Comparison of ENCODE assay signal across 14 mouse cellular contexts in the genomic region with DNA sequence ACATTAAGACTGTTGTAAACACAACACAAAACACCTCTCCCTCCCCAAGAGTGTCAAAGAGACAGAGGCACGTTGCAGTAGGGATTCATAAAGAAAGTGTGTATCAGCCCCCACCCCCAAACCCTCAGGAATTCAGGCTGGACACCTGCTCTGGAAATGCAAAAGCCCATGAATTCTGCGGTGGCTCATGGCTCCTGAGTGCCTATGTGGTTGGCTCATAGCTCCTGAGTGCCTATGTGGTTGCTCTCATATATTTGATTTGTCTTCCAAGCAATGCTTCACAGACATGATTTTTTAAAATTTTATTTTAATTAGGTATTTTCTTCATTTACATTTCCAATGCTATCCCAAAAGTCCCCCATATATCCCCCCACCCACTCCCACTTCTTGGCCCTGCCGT. TPM values are rescaled to one million over a fixed set of nuclear protein-coding genes. Genes with fewer than 3 reads are reported as not detected.
DNase-seq lines count a peak whose midpoint lies in the region; ATAC-seq and TF ChIP-seq lines count a peak whose summit lies in the region.
"Had no signal": no experiment of that assay in that cellular context is flagged by ENCODE, and none has a peak within 500 bp of the region (broad histone marks: within the 10 kb centered on the region; RNA-seq: fewer than 3 reads in every experiment).

No protein-coding gene starts in this region.

- peak overlapping the region; percentile 95 for H3K27ac ChIP-seq in gastrocnemius, adult 2 months
- H3K27ac ChIP-seq in lung, embryonic 15.5 days = peak overlapping the region; percentile 62
- H3K27ac ChIP-seq in stomach, postnatal 0 days (replicated peaks) = no peak overlapping the region
- H3K27ac ChIP-seq: embryonic facial prominence, embryonic 12.5 days; forebrain, embryonic 15.5 days; hindbrain, embryonic 14.5 days had no signal

- TF ChIP-seq CTCF in gastrocnemius, adult 2 months (IDR thresholded peaks at IDR 0.05) = no peak
- TF ChIP-seq CTCF in stomach, postnatal 0 days (IDR thresholded peaks at IDR 0.05; ENCODE audit: low read depth) = no peak

- H3K4me1 ChIP-seq in lung, embryonic 15.5 days = no peaks in the 10 kb centered on the region; the same call in 1 of the 2 replicates
- no peaks in the 10 kb centered on the region for H3K4me1 ChIP-seq in stomach, postnatal 0 days (replicated peaks; ENCODE audit: control insufficient read depth, insufficient read depth)
- H3K4me1 ChIP-seq: embryonic facial prominence, embryonic 12.5 days had no signal

- no peaks in the 10 kb centered on the region for H3K9me3 ChIP-seq in lung, embryonic 15.5 days
- no peaks in the 10 kb centered on the region for H3K9me3 ChIP-seq in stomach, postnatal 0 days (ENCODE audit: control insufficient read depth, low read length)
- H3K9me3 ChIP-seq: embryonic facial prominence, embryonic 12.5 days; forebrain, embryonic 15.5 days had no signal

- no peak overlapping the region for H3K9ac ChIP-seq in lung, embryonic 15.5 days
- no peak overlapping the region for H3K9ac ChIP-seq in stomach, postnatal 0 days (ENCODE audit: low read length)
- H3K9ac ChIP-seq: forebrain, embryonic 15.5 days; hindbrain, embryonic 14.5 days had no signal

- H3K4me3 ChIP-seq in gastrocnemius, adult 2 months = no peak overlapping the region; the same call in 1 of the 2 replicates
- H3K4me3 ChIP-seq in lung, embryonic 15.5 days = no peak overlapping the region
- H3K4me3 ChIP-seq in myocyte = peak overlapping the region; percentile 56
- H3K4me3 ChIP-seq in stomach, postnatal 0 days (ENCODE audit: low read depth, low read length) = no peak overlapping the region

- H3K79me2 ChIP-seq in myocyte (ENCODE audit: control insufficient read depth, insufficient read depth) = no peaks in the 10 kb centered on the region

- H3K4me2 ChIP-seq in lung, embryonic 15.5 days = 0 out of 2 replicates have a peak overlapping the region, but pooled peaks have one; percentile 89
- H3K4me2 ChIP-seq in myocyte (ENCODE audit: low read depth) = peak overlapping the region; percentile 61
- H3K4me2 ChIP-seq in stomach, postnatal 0 days (replicated peaks; ENCODE audit: low read depth) = no peak overlapping the region

- no peak for DNase-seq in gastrocnemius, adult 2 months
- DNase-seq in gastrocnemius, postnatal 25 days = no peak
- DNase-seq in lung, postnatal 4 days = no peak
- DNase-seq in left cerebral cortex, postnatal 14 days (ENCODE audit: low spot score in 2 of 2) = no peak
- no peak for DNase-seq in stomach, postnatal 0 days (ENCODE audit: low spot score)
- DNase-seq: cerebellum, adult 11 months; cerebellum, adult 8-10 months; cerebellum, postnatal 14 days had no signal

- no peak for TF ChIP-seq EP300 in stomach, postnatal 0 days (optimal IDR thresholded peaks at IDR 0.05)

- H3K27me3 ChIP-seq in lung, embryonic 15.5 days = no peaks in the 10 kb centered on the region
- H3K27me3 ChIP-seq in myocyte (ENCODE audit: control insufficient read depth, insufficient read depth, insufficient read length) = no peaks in the 10 kb centered on the region
- no peaks in the 10 kb centered on the region for H3K27me3 ChIP-seq in stomach, postnatal 0 days (ENCODE audit: control insufficient read depth, insufficient read depth, low read length)
- H3K27me3 ChIP-seq: CH12.LX; embryonic facial prominence, embryonic 12.5 days; forebrain, embryonic 15.5 days had no signal

- TF ChIP-seq POLR2A in myocyte (IDR thresholded peaks at IDR 0.05; ENCODE audit: insufficient read length, low read depth) = no peak

- 55% methylated on average over 3 of the region's 3 CpGs for WGBS in lung, embryonic 15.5 days
- 75% methylated on average over 3 of the region's 3 CpGs for WGBS in stomach, postnatal 0 days

- ATAC-seq in lung, embryonic 15.5 days (ENCODE audit: borderline replicate concordance, extremely low read depth, low FRiP score, low TSS enrichment) = peak; percentile 1; the same call in 1 of the 2 replicates
- ATAC-seq in stomach, postnatal 0 days (ENCODE audit: low FRiP score, low TSS enrichment) = no peak

- intact Hi-C loops in gastrocnemius, adult 2 months (cut with DNase I) = no loop called here
- intact Hi-C loops in left cerebral cortex, postnatal 14 days (cut with DNase I) = no loop called here

- no peak overlapping the region for H3ac ChIP-seq in myocyte (ENCODE audit: control insufficient read depth, insufficient read length)

- H3K36me3 ChIP-seq in lung, embryonic 15.5 days = no peaks in the 10 kb centered on the region
- no peaks in the 10 kb centered on the region for H3K36me3 ChIP-seq in myocyte (ENCODE audit: control insufficient read depth, insufficient read depth)
- H3K36me3 ChIP-seq in stomach, postnatal 0 days (ENCODE audit: control insufficient read depth, insufficient read depth, low read length) = no peaks in the 10 kb centered on the region
- H3K36me3 ChIP-seq: embryonic facial prominence, embryonic 12.5 days; forebrain, embryonic 15.5 days had no signal

TF ChIP-seq in myocyte, 11 proteins besides CTCF, POLR2A, EP300 and RAD21:
- TF ChIP-seq MAX (IDR thresholded peaks at IDR 0.05; ENCODE audit: low read depth) (no peak), POLR2AphosphoS2 (IDR thresholded peaks at IDR 0.05; ENCODE audit: insufficient read length, low read depth) (no peak), TCF12 (IDR thresholded peaks at IDR 0.05; ENCODE audit: insufficient read depth, poor library complexity, severe bottlenecking) (no peak), MYOD1 (IDR thresholded peaks at IDR 0.05; ENCODE audit: control insufficient read depth in 1 of 3, insufficient read length in 2 of 3, low read depth in 2 of 3) (no peak), REST (IDR thresholded peaks at IDR 0.05; ENCODE audit: insufficient read depth, insufficient read length) (no peak), SRF (IDR thresholded peaks at IDR 0.05; ENCODE audit: control insufficient read depth, insufficient read length, low read depth) (no peak), E2F4 (IDR thresholded peaks at IDR 0.05; ENCODE audit: insufficient read depth) (no peak), CEBPB (IDR thresholded peaks at IDR 0.05; ENCODE audit: insufficient read depth, poor library complexity, severe bottlenecking) (no peak), MYOG (IDR thresholded peaks at IDR 0.05; ENCODE audit: control insufficient read depth in 1 of 3, insufficient read depth in 1 of 3, insufficient read length in 2 of 3, low read depth in 2 of 3) (no peak), TCF3 (IDR thresholded peaks at IDR 0.05; ENCODE audit: insufficient read length, low read depth) (no peak), USF1 (IDR thresholded peaks at IDR 0.05; ENCODE audit: low read depth) (no peak)

RNA-seq across cellular contexts. Expression of a gene that starts 0.6 kb away (rescaled TPM):
- 1 to 10 TPM; 2.7 to 3.3 TPM for total RNA-seq in gastrocnemius, adult 2 months (2021)
- total RNA-seq in gastrocnemius, postnatal 25 days (2021) = 1 to 10 TPM; 3.1 to 3.7 TPM
- polyA plus RNA-seq in lung, embryonic 15.5 days (2015; fragmentation: Nextera tagmentation; extraction: Ambion mirVana) = 16.0 and 17.3 TPM in 2 replicates
- 3.4 TPM for polyA plus RNA-seq in myocyte (2012; fragmentation: generic; extraction: Trizol)
- 1 to 10 TPM; 1.2 to 1.4 TPM for total RNA-seq in left cerebral cortex, postnatal 14 days (2021)
- polyA plus RNA-seq in stomach, postnatal 0 days (2015; fragmentation: Nextera tagmentation; extraction: Ambion mirVana) = 9.2 and 9.8 TPM in 2 replicates
- total RNA-seq: CH12.LX had no signal
